Mouse (Mus musculus) lung, postnatal 4 days (tissue): ENCODE measurements around the gene E330021D16Rik.
"Not testable (repeated sequence)": the region's sequence is repeated elsewhere in the genome, so short reads cannot be mapped to it uniquely, and the experiment has no call there.

Experiments
- DNase-seq, 2 experiments: peaks; one replicate each; pipeline ENCODE4 v3.0.0; 2021

Gene E330021D16Rik

DNA sequence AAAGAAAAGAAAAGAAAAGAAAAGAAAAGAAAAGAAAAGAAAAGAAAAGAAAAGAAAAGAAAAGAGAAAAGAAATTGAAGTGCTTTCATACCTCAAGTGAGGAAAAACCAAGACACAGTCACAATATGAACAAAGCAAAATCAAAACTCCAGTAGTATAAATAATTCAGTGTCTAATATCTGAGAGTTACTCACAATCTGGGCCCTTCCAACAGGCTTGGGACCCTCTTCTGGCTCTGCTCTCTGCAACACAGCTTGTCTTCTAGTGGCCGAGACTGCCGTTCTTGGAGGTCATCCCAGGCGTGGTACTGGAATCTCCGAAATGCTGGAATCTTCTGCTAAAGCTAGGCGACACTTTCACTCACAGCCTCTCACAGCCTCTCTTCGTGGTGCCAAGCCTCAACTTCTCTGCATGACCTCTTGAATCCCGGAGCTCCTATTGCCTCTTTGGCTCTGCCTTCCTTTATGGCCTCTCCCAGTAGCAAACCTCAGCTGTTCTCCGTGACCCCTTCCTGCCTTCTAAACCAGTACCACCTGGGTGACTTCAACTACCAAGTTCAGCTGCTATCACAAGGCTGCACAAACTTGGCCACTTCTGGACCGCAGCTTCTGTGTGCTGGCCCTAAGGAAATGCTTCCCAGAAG lies at the start of gene E330021D16Rik:
E330021D16Rik (minus strand) TSS at position 437 of the 643 bp plus-strand sequence.
- no peak for DNase-seq

DNA sequence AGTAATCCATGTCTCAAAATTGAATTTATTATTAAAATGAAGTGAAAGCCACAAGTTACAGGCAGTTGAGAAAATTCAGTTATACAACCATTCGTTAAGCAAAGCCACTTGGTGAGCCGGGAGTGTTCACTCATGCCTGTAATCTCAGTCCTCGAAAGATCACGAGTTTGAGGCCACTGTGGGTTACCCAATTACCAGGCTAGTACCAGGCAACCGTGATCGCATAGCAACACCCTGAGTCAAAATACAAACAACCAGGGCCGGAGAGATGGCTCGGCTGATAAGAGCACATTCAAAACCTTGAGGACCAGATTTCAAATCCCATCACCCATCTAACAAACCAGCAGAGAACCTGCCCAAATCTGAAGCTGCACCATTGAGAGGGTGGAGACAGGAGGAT lies 49.7 kb upstream of the E330021D16Rik start:
- peak; percentile 43 to 46 for DNase-seq

DNA sequence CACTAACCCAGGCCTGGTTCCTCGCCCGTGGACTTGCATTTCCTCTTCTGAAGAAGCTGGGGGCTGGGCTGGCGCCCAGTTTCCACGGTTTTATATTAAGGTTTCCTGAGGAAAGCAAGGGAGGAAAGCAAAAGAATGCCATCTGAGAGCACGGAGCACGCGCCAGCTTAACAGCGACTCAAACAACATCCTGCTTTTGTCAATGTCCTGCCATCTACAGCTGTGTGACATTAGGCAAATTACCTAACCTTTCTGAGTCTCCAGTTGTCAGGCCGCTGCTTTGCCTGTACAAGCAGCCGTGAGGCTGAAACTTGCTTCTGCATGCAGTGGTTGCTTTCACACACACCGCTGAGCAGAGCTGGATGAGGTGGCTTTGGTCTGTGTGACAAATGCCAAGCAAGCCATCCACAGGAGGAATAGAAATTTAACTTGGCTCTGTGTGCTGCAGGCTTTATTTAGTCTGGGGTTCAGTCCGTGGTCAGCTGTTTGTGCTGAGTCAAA lies 48.8 kb upstream of the E330021D16Rik start:
- peak; percentile 56 to 66 for DNase-seq

GRCm38 (mm10) chr6:136463491-136463890 lies 48.1 kb upstream of the E330021D16Rik start:
- DNase-seq: peak in 1 of 2 experiments; percentile 43

GRCm38 (mm10) chr6:136459156-136459555 lies 43.8 kb upstream of the E330021D16Rik start:
- no peak for DNase-seq

DNA sequence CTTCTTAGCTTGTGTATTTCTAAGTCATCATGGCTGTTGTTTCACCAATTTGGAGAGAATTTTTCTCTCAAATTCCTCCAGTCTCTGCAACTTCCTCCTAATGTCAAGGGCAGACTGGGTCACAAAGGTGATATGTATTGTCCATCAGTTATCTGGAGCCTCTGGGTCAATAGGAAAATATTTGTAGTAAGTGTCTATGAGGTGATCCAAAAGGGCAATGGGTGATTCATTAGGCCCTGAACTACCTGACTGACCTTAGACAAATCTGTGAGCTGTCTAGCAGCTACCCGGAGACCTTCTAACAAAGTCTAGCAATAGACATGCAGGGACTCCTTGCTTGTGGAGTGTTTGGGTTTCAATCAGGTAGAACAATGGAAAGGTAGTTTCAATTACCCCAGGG lies 40.9 kb upstream of the E330021D16Rik start:
- no peak for DNase-seq

DNA sequence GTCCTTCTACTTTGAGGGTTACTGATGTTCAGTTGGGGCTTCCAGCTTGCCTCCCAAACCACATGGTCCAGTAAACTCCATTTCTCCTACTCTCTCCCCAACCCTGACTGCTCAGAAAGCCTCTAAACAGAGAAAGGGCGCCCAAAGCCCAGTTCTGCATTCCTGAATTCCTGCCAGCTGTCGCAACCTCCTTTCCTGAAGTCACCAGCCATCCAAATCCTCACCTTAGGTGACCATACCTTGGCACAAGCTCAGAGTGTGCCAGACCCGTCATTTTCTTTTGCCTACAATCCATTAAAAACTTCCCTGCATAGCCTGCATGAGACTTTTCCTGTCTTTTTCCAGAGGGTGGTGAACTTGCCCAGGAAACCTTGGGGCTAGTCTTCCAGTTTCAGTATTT lies 40.3 kb upstream of the E330021D16Rik start:
- DNase-seq: peak; percentile 38 to 43

- no peak for DNase-seq
Measured at GRCm38 (mm10) chr6:136452623-136453022, 37.3 kb upstream of the E330021D16Rik start.

- DNase-seq: no peak
Measured at GRCm38 (mm10) chr6:136450863-136451262, 35.5 kb upstream of the E330021D16Rik start.

- DNase-seq: no peak
Measured at GRCm38 (mm10) chr6:136449930-136450329, 34.6 kb upstream of the E330021D16Rik start.

GRCm38 (mm10) chr6:136449270-136449692 lies 33.9 kb upstream of the E330021D16Rik start:
- peak; percentile 75 to 82 for DNase-seq

- not testable (repeated sequence) for DNase-seq
Measured at GRCm38 (mm10) chr6:136439205-136439604, 23.8 kb upstream of the E330021D16Rik start.

- not testable (repeated sequence) for DNase-seq
Measured at GRCm38 (mm10) chr6:136436151-136436550, 20.8 kb upstream of the E330021D16Rik start.

GRCm38 (mm10) chr6:136433573-136433972 lies 18.2 kb upstream of the E330021D16Rik start:
- no peak for DNase-seq

DNA sequence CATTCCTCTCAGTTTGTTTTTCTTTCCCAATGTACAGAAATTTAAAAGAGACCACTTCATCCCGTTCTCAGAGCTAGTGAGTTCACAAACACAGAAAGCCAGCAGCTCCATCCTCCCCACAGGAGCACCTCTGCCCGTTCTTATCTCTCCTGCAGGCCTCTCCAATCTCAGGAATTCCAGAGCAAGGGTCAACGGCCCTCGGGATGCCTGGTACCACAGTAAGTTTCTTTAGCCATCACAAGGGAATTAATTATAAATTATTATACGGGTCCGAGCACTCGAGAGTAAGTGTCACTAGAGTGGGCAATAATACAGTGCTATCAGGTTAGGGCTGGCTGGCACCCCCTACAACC lies 16.5 kb upstream of the E330021D16Rik start:
- DNase-seq: no peak

DNA sequence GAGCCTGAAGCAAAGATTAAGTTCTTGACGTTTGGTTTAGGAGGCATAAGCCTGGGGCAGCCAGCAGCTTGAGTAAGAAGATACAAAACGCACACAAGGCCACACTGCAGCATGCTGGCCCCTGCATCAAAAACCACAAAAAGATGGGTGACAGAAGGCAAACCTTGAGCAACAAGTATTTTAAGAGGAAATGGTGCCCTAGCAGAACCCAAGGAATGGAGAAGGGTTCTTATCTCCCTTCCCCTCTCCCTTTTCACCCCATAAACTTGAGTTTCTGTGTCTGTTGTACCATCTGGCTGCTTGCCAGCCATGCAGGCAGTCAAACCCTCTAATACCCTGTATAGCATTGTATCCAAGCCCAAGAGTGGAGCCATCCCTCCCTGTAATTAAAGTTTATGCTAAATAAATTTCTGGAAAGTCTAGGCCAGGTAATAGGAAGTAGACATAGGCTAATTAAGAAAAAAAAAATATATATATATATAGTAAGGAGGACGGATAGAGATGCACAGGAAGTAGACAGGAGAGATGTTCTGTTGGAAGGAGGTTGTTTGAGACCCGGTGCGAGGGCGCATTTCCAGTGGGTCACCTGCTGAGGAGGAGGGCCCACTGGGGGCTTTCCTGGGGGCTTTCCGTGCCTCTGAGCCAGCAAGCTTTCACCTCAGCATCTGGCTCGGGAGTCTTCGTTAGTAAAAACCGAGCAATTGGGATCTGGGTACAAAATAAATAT lies 16.0 kb upstream of the E330021D16Rik start:
- DNase-seq: no peak

GRCm38 (mm10) chr6:136429441-136429840 lies 14.1 kb upstream of the E330021D16Rik start:
- DNase-seq: no peak

DNA sequence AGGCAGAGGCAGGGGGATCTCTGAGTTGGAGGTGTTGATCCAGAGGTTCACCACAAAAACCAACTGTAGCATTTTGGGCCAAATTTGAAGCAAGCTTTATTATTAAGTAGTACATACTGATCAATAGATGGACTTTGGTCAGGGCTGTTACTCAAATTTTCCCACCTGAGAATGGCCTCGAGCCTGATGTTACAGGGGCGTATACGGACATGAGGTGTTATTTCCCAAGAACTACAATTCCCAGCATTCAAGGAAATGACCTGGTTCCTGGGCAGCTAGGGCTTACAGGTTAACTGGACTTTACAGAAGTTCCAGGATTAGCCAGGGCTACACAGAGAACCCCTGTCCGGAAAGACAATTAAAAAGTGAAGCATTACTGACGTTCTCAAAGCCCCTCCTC lies 13.0 kb upstream of the E330021D16Rik start:
- DNase-seq: no peak

DNA sequence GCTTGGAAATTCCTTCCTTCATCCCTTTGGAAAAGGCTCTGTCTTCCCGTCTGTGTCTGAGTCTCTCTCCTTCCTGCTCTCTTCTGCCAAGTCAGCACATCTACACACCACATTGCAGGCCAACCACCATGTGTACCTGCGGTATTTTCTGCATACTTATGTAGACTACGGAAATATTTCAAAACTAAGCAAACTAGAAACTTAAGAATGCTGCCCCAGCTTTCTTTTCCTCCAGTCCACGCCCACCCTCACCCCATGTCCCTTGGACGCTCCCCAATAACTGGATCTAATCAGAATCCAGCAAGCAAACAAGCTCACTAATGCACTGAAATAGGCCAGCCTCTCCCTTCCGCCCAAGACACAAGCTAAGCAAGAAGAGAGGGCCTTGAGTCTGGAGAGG lies 11.9 kb upstream of the E330021D16Rik start:
- peak in 1 of 2 experiments; percentile 34 for DNase-seq

DNA sequence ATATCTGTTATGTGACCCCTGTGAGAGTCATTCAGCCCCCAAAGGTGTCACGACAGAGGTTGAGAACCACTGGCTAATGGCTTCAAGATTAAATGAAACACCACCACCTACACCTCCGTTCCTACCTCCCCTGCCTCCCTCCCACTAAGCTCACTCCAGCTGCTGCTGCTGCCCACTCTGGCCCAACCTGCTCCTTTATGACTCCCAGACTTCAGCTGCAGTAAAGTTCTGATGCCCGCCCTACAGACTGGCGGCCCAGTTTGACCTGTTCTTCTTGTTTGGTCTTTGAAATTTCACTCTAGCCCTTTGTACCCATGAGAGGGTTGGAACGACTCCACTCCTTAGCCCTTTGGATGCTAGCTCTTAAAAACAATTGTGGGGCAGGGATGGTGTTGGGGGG lies 10.6 kb upstream of the E330021D16Rik start:
- DNase-seq: no peak

- no peak for DNase-seq
Measured at GRCm38 (mm10) chr6:136424166-136424565, 8.8 kb upstream of the E330021D16Rik start.

DNA sequence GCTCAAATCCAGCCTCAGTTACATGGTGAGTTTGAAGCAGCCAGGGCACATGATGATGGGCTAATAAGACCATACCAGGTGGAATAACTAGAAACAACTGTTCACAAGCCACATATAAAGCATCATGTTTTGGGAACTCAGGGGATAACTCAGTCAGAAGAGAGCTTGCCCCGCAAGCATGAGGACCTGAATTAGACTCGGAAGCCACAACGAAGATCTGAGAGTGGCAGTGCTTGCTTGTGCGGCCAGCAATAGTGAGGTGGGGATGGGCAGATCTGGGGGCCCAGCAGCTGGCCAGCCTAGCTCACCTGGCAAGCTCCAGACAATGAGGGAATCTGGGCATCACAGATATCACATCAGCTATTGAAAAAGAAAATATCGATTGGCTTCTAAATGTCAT lies 7.8 kb upstream of the E330021D16Rik start:
- no peak for DNase-seq

DNA sequence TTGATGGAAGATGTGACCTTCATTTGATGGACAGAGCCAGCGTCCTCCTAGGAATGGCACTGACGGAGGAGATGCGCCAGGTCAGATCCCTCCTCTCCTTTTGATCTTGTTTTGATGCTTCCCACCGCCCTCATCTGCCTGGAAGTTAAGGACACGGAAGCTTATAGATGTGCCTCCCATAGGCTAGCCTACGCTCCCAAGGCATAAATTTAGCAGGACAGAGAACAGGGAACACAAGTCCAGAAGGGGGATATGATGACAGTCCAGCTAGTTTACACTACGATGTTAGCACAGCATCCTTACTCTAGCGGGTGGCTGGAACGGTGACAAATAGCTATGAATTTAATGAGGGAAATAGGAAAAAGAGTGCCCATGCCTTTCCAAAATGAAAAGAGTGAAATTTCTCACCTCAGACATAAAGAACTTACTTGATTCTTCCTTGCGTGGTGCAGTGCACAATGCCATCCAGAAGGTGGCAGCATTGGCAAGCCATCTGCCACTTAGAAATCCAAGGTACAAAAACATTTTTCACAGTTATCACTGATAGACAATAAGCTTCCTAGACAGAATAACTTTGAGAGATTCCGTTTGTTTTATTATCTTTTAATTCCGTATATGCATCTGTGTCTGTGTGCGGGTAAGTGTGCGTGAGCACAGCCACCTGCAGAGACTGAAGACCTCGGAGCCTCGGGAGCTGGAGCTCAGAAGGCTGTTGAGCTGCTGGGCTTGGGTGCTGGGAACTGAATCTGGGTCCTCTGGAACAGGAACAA lies 6.9 kb upstream of the E330021D16Rik start:
- peak; percentile 53 to 75 for DNase-seq
